Mouse (Mus musculus): ENCODE measurements at regions not wholly inside any gene's neighbourhood (a gene's known extent, or its start where the extent isn't known, plus 50 kb on each side); places are given as distances from the start of the nearest gene placed in this dataset.
"Not testable (repeated sequence)": the region's sequence is repeated elsewhere in the genome, so short reads cannot be mapped to it uniquely, and the experiment has no call there.

DNA sequence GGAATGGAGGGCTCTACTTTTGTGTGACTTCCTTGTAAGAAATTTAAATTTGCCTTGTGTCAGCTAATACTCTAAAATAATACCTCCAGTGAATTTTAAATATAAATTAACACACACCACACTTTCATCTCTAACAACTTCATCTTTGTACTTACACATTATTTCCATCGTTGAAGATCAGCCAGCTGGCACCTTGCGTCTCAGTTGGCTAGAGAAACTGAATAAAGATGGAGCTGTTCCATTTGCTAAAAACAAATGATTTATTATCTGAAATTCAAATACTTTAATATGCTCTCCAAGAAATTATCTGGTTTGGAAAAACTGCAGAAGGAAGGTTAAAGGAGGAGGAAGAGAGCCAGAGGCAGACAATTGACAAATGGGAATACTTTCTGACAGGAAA lies 122.0 kb upstream of the Gm11096 start:
- no peak for DNase-seq (ENCODE audit: low read depth)

DNA sequence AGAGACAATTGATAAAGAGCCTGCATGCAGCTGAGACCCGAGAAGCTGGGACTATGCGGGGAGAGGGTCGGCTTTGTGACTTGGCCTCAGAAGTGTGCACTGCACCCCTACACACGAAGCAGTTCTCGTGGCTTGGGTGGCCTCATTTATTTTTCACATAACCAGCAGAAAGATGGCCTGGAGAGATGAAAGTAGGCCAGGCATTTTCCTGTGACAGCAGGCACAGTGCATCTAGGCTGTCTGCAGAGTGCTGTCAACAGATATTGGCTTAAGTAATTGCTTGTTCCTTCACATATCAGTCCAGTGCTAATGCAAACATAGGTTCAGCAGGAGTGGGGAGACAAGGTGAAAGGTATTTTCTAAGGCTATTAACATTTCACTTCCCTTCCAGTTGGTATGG lies 124.9 kb upstream of the Gm11096 start:
- DNase-seq (ENCODE audit: low read depth), result no peak

GRCm38 (mm10) chr17:81305880-81306279 lies 135.7 kb upstream of the Gm11096 start:
- no peak for DNase-seq (ENCODE audit: low read depth)

DNA sequence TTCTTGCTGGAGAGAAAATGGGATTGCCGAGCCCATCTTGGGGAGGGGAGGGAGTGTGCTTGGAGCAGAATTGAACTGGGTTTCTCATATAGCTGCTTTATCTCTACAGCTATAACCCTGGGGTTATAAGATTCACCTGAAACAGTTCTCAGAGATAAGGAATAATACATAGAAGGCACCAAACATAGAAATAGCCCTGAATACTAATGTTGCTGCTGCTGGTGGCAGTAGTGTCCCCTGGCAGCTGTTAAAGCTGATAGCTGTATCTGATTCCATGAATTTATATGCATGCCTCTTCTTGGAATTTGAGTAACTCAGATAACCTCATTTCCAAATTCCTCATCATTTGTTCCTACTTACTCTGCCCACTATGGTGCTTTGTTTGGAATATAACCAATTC lies 137.0 kb upstream of the Gm11096 start:
- DNase-seq (ENCODE audit: low read depth), result no peak

GRCm38 (mm10) chr17:81302490-81302889 lies 139.1 kb upstream of the Gm11096 start:
- no peak for DNase-seq (ENCODE audit: low read depth)

GRCm38 (mm10) chr17:81291829-81292228 lies 149.7 kb upstream of the Gm11096 start:
- no peak for DNase-seq (ENCODE audit: low read depth)

GRCm38 (mm10) chr17:81282543-81282942 lies 159.0 kb upstream of the Gm11096 start:
- DNase-seq (ENCODE audit: low read depth), result no peak

DNA sequence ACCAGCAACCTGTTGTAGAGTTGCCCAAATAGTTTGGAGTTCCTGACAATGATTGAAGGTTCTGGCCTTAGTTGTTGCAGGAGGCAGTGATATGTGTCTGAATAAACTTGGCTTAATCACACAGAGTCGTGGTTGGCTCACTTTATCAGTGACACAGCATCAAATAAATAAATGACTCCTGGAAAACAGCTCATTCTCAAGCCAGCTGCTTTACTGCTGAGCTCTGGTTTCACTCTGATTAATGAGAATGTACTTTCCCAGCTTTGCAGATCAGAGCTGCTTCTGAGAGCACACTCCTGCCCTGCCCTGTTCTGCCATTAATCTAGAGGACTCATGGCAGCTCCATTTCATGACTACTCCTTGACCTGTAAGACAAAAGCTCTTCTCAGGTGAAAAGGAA lies 171.3 kb upstream of the Gm11096 start:
- DNase-seq (ENCODE audit: low read depth), result no peak

DNA sequence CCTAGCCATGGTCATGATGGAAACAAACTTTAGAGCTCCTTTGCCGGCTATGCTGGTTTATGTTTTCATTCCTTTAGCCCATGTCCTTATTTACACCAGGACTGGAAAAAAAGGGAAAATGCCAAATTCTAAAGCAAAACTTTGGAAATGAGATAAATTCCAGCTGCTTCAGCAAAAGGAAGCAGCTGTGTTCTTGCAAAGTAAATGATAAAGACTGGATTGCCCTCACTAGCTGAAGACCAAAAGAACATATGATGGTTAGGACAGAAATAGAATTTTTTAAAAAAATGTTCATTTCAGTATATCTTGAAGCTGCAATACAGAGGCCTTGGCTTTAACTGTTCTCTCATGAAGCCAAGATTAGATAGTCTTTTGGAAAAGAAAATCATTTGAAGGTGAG lies 179.6 kb upstream of the Gm11096 start:
- no peak for DNase-seq (ENCODE audit: low read depth)

GRCm38 (mm10) chr17:81260036-81260435 lies 181.5 kb upstream of the Gm11096 start:
- no peak for DNase-seq (ENCODE audit: low read depth)

- no peak for DNase-seq (ENCODE audit: low read depth)
These were observed 185.5 kb upstream of the Gm11096 start for GRCm38 (mm10) chr17:81256106-81256505.

DNA sequence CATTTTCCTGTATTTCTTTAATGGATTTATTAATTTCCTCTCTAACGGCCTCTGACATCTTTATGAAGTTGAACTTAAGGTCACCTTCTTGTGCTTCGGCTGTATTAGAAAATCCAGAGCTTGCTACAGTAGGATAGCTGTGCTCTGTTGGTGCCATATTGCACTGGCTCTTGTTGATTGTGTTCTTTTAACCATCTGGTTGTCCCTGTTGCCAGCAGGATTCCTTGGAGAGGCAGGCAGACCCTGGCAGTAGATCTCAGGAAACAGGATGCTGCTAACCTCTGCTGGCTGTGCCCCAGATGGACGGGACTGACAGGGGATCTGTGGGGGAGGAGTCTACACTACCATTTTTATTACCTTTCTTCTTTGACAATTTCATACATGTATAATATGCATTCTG lies 185.9 kb upstream of the Thumpd2 start:
- no peak for DNase-seq (ENCODE audit: low read depth)

DNA sequence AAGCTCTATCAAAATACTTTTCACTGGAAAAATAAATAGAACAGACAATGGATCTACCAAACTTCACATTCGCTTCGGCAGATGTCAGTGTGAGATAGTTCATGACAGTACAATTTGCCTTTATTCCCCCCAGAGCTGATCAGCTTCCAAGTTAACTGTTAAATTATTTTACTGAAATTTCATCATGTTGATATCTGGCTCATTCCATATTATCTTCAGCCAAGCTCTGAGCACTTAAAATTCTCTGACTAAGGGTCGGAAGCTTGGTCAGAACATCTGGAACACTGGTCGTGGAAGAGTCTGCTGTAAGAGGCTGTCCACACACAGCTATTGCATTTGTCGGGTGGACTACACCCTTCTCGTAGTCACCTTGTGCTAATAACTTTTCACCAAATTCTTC lies 181.3 kb upstream of the Thumpd2 start:
- no peak for DNase-seq (ENCODE audit: low read depth)

GRCm38 (mm10) chr17:81231771-81232170 lies 166.9 kb upstream of the Thumpd2 start:
- not testable (repeated sequence) for DNase-seq (ENCODE audit: low read depth)

- DNase-seq (ENCODE audit: low read depth), result no peak
These were observed 160.4 kb upstream of the Thumpd2 start for GRCm38 (mm10) chr17:81225281-81225680.

GRCm38 (mm10) chr17:81221436-81221835 lies 156.6 kb upstream of the Thumpd2 start:
- no peak for DNase-seq (ENCODE audit: low read depth)

DNA sequence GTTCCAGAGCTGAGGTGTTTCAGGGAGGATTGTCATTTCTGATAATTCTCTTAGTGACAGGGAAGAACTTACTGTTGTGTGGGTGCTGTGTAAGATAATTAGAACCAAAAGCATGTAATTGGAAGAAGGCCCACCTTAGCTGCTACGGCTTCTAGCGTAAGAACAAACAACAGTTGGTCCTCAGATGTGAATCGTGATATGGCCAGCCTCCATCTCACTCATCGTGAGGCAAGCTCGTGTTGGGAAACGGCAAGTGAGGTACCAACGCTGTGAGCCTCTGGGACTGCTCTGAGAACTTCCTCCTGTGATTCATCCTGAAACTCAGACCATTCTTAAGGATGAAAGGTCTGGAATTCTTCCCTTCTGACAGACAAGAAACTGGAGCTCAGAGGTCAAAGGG lies 150.0 kb upstream of the Thumpd2 start:
- DNase-seq (ENCODE audit: low read depth), result no peak

- DNase-seq (ENCODE audit: low read depth), result no peak
These were observed 147.2 kb upstream of the Thumpd2 start for GRCm38 (mm10) chr17:81212043-81212442.

- no peak for DNase-seq (ENCODE audit: low read depth)
These were observed 145.5 kb upstream of the Thumpd2 start for GRCm38 (mm10) chr17:81210389-81210788.

GRCm38 (mm10) chr17:81209323-81209722 lies 144.4 kb upstream of the Thumpd2 start:
- no peak for DNase-seq (ENCODE audit: low read depth)

GRCm38 (mm10) chr17:81201052-81201451 lies 136.2 kb upstream of the Thumpd2 start:
- no peak for DNase-seq (ENCODE audit: low read depth)

DNA sequence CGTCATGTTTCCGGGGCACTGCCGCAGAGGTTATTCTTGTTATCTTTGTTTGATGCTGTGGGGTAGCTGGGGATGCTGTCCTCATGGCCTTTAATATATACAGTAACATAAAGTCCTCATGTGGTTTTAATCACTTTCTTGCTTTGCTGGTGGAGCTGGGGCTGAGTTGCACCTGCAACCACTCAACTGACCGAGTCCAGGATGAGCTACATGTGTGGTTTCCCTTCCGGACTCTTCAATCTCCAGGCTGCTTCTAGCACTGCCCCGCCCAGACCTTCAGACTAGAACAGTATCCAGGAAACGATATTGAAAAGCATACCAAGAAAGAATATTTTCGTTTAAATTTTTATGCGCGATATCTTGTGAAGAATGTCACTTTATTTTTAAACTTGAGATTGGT lies 129.1 kb upstream of the Thumpd2 start:
- DNase-seq (ENCODE audit: low read depth), result no peak

DNA sequence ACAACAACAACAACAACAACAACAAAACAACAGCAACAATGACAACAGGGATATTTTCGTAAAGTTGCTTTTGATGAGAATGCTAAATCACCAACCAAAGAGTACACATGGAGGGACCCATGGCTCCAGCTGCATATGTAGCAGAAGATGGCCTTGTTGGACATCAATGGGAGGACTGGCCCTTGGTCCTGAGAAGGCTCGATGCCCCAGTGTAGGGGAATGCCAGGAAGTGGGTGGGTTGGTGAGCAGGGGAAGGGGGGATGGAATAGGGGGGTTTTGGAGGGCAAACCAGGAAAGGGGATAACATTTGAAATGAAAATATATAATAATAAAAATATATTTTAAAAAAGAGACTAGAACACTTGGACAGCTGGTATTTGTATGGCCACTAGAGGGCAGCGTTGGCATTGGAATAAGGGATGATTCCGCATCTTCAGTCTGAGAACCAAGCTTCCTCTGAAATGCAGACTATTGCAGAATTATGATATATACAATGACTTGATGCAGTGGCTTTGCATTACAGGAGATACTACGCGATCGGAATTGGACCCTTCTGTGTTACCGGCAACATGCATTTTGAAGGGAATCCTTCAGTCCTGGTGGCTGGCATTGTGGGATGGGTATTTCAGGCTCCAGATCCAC lies 128.5 kb upstream of the Thumpd2 start:
- DNase-seq (ENCODE audit: low read depth), result peak; percentile 36

DNA sequence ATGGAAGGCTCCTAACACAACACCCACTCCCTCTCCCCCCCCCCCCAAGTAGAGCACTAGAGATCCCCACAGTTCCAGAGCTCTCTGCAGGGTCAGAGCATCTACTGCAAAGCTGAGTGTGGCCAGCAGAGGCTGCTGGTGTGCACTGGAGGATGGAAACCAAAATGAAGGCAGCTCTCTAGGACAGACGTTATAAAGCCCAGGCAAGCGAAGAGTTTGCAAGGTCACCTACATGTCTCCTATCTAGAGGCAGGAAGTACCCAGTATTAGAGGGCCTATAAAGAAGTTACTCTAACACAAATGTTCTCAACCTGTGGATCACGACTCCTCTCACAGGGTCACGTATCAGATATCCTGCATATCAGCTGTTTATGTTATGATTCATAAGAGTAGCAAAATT lies 125.1 kb upstream of the Thumpd2 start:
- DNase-seq (ENCODE audit: low read depth), result no peak

DNA sequence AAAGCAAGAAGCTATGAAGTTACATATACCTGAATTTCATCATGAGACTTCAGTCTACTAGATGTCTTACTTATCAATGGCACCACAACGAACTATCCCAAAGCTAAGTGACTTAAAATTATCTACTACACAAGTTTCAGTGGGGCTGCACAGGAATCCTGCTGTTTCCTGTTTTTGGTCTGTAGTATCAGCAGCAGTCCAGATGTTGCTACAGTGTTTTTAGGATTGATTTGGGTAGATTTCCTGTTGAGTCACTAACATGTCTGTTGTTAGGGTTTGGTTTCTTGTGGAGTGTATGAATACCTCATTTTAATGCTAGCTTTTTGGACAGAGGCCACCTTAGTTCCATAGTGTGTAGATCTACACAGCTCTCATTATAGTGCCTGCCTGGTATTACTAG lies 120.8 kb upstream of the Thumpd2 start:
- DNase-seq (ENCODE audit: low read depth), result no peak

Measured in induced T-regulatory cell, adult 2 months (primary cell).